Mouse (Mus musculus) embryonic fibroblast, embryonic 13.5 days (primary cell): Measurements from ENCODE around the gene D630039A03Rik. TPM values are rescaled to one million over a fixed set of nuclear protein-coding genes. Genes with fewer than 3 reads are reported as not detected.
A peak's percentile ranks its signal among the peaks of the same experiment; 100 is the strongest.

ENCODE experiments used
- H3K27ac ChIP-seq: 2 replicates; pipeline ENCODE4 v1.5.1; 2012; ENCODE audit warnings: low read length, control low read depth, inconsistent platforms; ENCODE audit not compliant: insufficient read depth
- H3K4me1 ChIP-seq: 2 replicates; pipeline ENCODE4 v1.6.1; 2011; ENCODE audit warnings: low read length; ENCODE audit not compliant: control insufficient read depth, insufficient read depth
- H3K4me3 ChIP-seq: 2 replicates; pipeline ENCODE4 v1.5.1; 2011; ENCODE audit warnings: mild to moderate bottlenecking, control low read depth, low read length; ENCODE audit not compliant: insufficient read depth
- CTCF ChIP-seq: IDR thresholded peaks from 2 replicates; pipeline ENCODE4 v1.5.1; 2011; ENCODE audit warnings: mild to moderate bottlenecking, control low read depth, low read length, moderate library complexity, borderline replicate concordance; ENCODE audit not compliant: insufficient read depth
- POLR2A ChIP-seq: IDR thresholded peaks from 2 replicates; pipeline ENCODE4 v1.6.1; 2011; ENCODE audit warnings: low read depth, mild to moderate bottlenecking, control low read depth, low read length, moderate library complexity
- polyA plus RNA-seq: library from polyadenylated mRNA; stranded (reverse); fragments of >200 nt; gene quantifications from 2 replicates; pipeline ENCODE4 v1.2.4, GENCODE M21; 2011; ENCODE audit warnings: low read depth; ENCODE audit not compliant: missing spikeins, insufficient read length

Gene D630039A03Rik
- polyA plus RNA-seq, 1 experiment: not detected

- peaks cover 12% of the 10 kb centered on the region; the same call in 1 of the 2 replicates for H3K4me1 ChIP-seq
- no peak overlapping the region for H3K27ac ChIP-seq
- H3K4me3 ChIP-seq: no peak overlapping the region
- TF ChIP-seq CTCF (no peak), POLR2A (no peak)
Measured at GRCm38 (mm10) chr4:57888246-57888645, 27.9 kb downstream of the D630039A03Rik start.

GRCm38 (mm10) chr4:57886888-57887230, 29.2 kb downstream of the D630039A03Rik start:
- no peak for TF ChIP-seq CTCF
- no peak for TF ChIP-seq POLR2A
- H3K4me3 ChIP-seq: no peak overlapping the region
- H3K27ac ChIP-seq: no peak overlapping the region
- peaks cover 13% of the 10 kb centered on the region; the same call in 1 of the 2 replicates for H3K4me1 ChIP-seq

- H3K4me1 ChIP-seq: peaks cover 14% of the 10 kb centered on the region; the same call in 1 of the 2 replicates
- no peak overlapping the region for H3K4me3 ChIP-seq
- no peak for TF ChIP-seq CTCF
- H3K27ac ChIP-seq: no peak overlapping the region
Measured at GRCm38 (mm10) chr4:57886066-57886887, 29.8 kb downstream of the D630039A03Rik start.

GRCm38 (mm10) chr4:57885186-57885585, 30.9 kb downstream of the D630039A03Rik start:
- no peak for TF ChIP-seq POLR2A
- no peak for TF ChIP-seq CTCF
- H3K4me1 ChIP-seq: peaks cover 17% of the 10 kb centered on the region; the same call in 1 of the 2 replicates
- H3K27ac ChIP-seq: peak overlapping the region; percentile 26; the same call in 1 of the 2 replicates
- H3K4me3 ChIP-seq: no peak overlapping the region

- peaks cover 19% of the 10 kb centered on the region for H3K4me1 ChIP-seq
- no peak for TF ChIP-seq CTCF
- no peak for TF ChIP-seq POLR2A
- no peak overlapping the region for H3K4me3 ChIP-seq
- H3K27ac ChIP-seq: 0 out of 2 replicates have a peak overlapping the region, but pooled peaks have one; percentile 22
Measured at GRCm38 (mm10) chr4:57884511-57884910, 31.6 kb downstream of the D630039A03Rik start.

GRCm38 (mm10) chr4:57883520-57884421, 32.3 kb downstream of the D630039A03Rik start:
- no peak for TF ChIP-seq CTCF
- no peak for TF ChIP-seq POLR2A
- no peak overlapping the region for H3K27ac ChIP-seq
- H3K4me1 ChIP-seq: peaks cover 21% of the 10 kb centered on the region
- H3K4me3 ChIP-seq: no peak overlapping the region

GRCm38 (mm10) chr4:57879804-57880357, 36.2 kb downstream of the D630039A03Rik start:
- no peak overlapping the region for H3K27ac ChIP-seq
- peaks cover 16% of the 10 kb centered on the region for H3K4me1 ChIP-seq
- TF ChIP-seq CTCF (peak; percentile 65; the same call in 1 of the 2 replicates), POLR2A (no peak)
- H3K4me3 ChIP-seq: no peak overlapping the region

- no peak for TF ChIP-seq POLR2A
- TF ChIP-seq CTCF: no peak
- Histone ChIP-seq H3K4me1 (peaks cover 16% of the 10 kb centered on the region), H3K4me3 (no peak overlapping the region), H3K27ac (no peak overlapping the region)
Measured at GRCm38 (mm10) chr4:57879137-57879536, 37.0 kb downstream of the D630039A03Rik start.

GRCm38 (mm10) chr4:57867454-57867853, 48.6 kb downstream of the D630039A03Rik start:
- Histone ChIP-seq H3K4me1 (peaks cover 17% of the 10 kb centered on the region), H3K27ac (peak overlapping the region; percentile 87), H3K4me3 (no peak overlapping the region)
- no peak for TF ChIP-seq CTCF
- TF ChIP-seq POLR2A: no peak
